Mouse (Mus musculus): ENCODE measurements around the gene 0610040J01Rik. TPM values are rescaled to one million over a fixed set of nuclear protein-coding genes. Genes with fewer than 3 reads are reported as not detected.

Gene 0610040J01Rik
- polyA plus RNA-seq, 1 experiment from 2014 or later = 11.8 TPM

DNA sequence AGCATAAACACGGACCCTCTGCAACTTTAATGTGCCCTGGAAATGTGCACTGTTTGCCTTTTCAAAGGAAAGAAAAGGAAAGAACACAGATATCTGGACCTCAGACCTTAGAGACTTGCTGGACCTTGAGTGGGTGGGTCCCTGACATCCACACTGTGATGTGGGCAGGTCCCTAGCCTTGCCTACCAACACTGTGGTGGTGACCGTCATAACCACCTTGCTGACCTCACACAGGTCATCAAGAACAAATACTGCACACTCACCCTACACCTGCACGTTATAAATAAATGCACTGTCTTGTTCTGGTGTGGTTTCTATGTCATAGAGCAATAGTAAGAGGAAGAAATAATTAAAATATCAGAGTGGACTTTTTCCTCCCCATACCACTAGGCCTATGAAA lies 91.2 kb downstream of the 0610040J01Rik start:
- Histone ChIP-seq H3K4me3 (ENCODE audit: low read depth, low read length) (no peak overlapping the region), H3K27ac (ENCODE audit: low read depth, low read length) (no peak overlapping the region), H3K4me2 (no peak overlapping the region), H3K36me3 (ENCODE audit: control insufficient read depth, insufficient read depth, low read length) (no peaks in the 10 kb centered on the region), H3K4me1 (replicated peaks; ENCODE audit: control insufficient read depth, insufficient read depth, low read length) (no peaks in the 10 kb centered on the region), H3K9me3 (ENCODE audit: control insufficient read depth, low read length) (no peaks in the 10 kb centered on the region), H3K27me3 (replicated peaks; ENCODE audit: control insufficient read depth, insufficient read depth, low read length) (no peaks in the 10 kb centered on the region), H3K9ac (ENCODE audit: low read depth, low read length) (no peak overlapping the region)
- DNase-seq (ENCODE audit: low spot score) (no peak), ATAC-seq (replicated peaks; ENCODE audit: low FRiP score) (no peak)
- WGBS = 67% methylated on average over 3 of the region's 3 CpGs

DNA sequence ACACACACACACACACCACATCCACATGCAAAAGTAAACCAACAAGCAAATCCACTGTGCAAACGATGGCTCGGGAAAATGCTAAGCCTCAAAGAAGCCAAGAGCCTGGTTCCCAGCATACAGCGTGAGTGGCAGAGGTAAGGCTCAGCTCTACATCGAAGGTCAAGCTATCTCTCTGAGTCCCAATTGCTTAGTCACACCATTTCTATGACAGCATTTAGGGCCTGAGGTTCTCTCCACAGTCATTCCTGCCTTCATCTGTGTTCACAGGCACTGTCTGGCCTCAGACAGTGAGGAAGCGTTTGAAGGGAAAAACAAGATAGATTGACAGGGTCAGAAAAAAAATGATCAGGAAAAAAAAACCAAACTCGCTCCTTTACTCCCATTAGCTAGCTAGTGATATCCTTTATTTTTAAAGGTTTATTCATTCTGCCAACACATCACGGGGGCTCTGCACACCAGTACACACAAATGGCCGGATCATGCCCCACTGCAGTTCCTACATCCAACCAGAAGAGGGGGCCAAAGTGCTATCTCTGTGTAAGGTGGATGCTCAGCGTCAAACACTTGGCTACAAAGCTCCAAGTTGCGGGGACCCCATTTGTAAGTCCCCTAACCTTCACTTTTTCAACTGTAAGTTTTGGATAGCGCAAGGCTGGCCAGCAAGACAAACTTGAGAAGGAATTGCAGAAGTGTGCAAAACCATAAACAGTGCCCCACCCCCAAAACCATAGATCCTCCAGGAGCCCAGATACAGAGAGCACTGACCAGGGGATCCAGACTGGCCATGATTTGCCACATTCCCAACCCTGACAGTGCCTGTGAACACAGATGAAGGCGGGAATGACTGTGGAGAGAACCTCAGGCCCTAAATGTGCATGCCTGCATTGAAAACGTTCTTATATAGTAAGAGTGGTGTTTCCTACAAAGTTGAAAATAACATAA lies 94.3 kb downstream of the 0610040J01Rik start:
- no peak overlapping the region for H3K4me3 ChIP-seq (ENCODE audit: low read depth, low read length)
- no peaks in the 10 kb centered on the region for H3K36me3 ChIP-seq (ENCODE audit: control insufficient read depth, insufficient read depth, low read length)
- DNase-seq (ENCODE audit: low spot score) = peak; percentile 75
- no peak overlapping the region for H3K27ac ChIP-seq (ENCODE audit: low read depth, low read length)
- H3K27me3 ChIP-seq (replicated peaks; ENCODE audit: control insufficient read depth, insufficient read depth, low read length) = no peaks in the 10 kb centered on the region
- H3K4me1 ChIP-seq (replicated peaks; ENCODE audit: control insufficient read depth, insufficient read depth, low read length) = no peaks in the 10 kb centered on the region
- ATAC-seq (replicated peaks; ENCODE audit: low FRiP score) = peak; percentile 65; the same call in 1 of the 2 replicates
- H3K9ac ChIP-seq (ENCODE audit: low read depth, low read length) = no peak overlapping the region
- no peaks in the 10 kb centered on the region for H3K9me3 ChIP-seq (ENCODE audit: control insufficient read depth, low read length)
- WGBS = 41% methylated on average over 13 of the region's 13 CpGs
- H3K4me2 ChIP-seq = no peak overlapping the region

DNA sequence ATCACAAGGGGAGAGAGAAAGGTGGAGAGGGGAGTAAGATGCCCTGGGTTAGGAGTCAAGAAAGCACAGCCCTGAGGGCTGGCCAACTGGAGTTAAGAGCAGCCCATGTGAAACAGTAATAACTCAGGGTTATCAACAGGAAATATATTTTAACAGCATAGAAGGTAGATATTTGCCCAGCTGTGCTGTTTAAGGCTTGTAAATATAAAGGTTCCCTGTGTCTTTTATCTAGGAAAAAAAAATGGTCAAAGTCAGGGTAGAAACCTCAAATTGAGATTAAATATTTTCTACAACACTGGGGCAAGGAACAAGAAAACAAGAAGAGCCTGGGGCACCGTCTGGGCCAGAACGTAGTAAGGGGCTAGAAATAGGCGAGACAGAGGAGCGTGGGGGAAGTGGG lies 95.3 kb downstream of the 0610040J01Rik start:
- H3K27me3 ChIP-seq (replicated peaks; ENCODE audit: control insufficient read depth, insufficient read depth, low read length) = no peaks in the 10 kb centered on the region
- ATAC-seq (replicated peaks; ENCODE audit: low FRiP score) (no peak), DNase-seq (ENCODE audit: low spot score) (no peak)
- H3K9me3 ChIP-seq (ENCODE audit: control insufficient read depth, low read length) = no peaks in the 10 kb centered on the region
- H3K4me2 ChIP-seq = no peak overlapping the region
- H3K4me1 ChIP-seq (replicated peaks; ENCODE audit: control insufficient read depth, insufficient read depth, low read length) = no peaks in the 10 kb centered on the region
- 62% methylated on average over 4 of the region's 4 CpGs for WGBS
- no peaks in the 10 kb centered on the region for H3K36me3 ChIP-seq (ENCODE audit: control insufficient read depth, insufficient read depth, low read length)
- no peak overlapping the region for H3K9ac ChIP-seq (ENCODE audit: low read depth, low read length)
- no peak overlapping the region for H3K4me3 ChIP-seq (ENCODE audit: low read depth, low read length)
- H3K27ac ChIP-seq (ENCODE audit: low read depth, low read length) = no peak overlapping the region

DNA sequence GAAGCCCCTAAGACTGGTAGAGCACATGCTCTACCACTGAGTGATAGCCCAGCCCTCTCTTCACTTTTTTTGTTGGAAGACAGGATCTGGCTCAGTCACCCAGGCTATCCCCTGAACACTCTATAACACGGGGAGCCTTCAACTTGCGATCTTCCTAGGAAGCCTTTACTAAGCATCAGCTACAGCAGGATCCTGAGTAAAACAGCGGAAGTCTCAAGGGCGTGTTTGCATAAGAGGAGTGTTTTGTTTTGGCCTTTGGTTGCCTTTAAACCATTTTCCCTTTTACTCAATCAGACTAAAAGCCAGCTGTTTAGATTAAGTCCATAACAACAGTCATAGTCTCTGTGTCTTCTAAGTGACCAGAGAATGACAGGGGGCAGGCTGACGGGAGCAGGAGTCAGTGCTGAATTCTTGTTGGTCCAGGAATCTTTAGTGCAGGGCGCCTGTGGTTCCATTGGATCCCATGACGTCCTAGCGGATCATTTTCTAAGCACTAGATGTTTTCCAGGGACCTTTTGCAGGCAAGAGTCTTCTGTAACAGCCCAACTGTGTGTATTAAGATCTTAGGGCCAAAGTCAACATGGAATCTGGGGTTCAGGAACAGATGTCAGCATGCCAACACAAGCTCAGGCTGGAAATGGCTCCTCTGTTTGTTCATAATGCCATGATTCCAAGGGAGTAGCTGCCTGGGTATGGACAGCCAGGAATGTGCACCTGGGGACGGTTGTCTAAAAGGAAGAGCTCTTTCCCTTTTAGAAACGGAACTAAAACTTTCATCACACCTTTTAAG lies 98.2 kb downstream of the 0610040J01Rik start:
- H3K36me3 ChIP-seq (ENCODE audit: control insufficient read depth, insufficient read depth, low read length) = no peaks in the 10 kb centered on the region
- no peaks in the 10 kb centered on the region for H3K9me3 ChIP-seq (ENCODE audit: control insufficient read depth, low read length)
- ATAC-seq (replicated peaks; ENCODE audit: low FRiP score) = no peak
- H3K4me3 ChIP-seq (ENCODE audit: low read depth, low read length) = no peak overlapping the region
- H3K4me2 ChIP-seq = no peak overlapping the region
- no peaks in the 10 kb centered on the region for H3K4me1 ChIP-seq (replicated peaks; ENCODE audit: control insufficient read depth, insufficient read depth, low read length)
- no peak overlapping the region for H3K9ac ChIP-seq (ENCODE audit: low read depth, low read length)
- 83% methylated on average over 10 of the region's 10 CpGs for WGBS
- no peak for DNase-seq (ENCODE audit: low spot score)
- no peak overlapping the region for H3K27ac ChIP-seq (ENCODE audit: low read depth, low read length)
- no peaks in the 10 kb centered on the region for H3K27me3 ChIP-seq (replicated peaks; ENCODE audit: control insufficient read depth, insufficient read depth, low read length)

DNA sequence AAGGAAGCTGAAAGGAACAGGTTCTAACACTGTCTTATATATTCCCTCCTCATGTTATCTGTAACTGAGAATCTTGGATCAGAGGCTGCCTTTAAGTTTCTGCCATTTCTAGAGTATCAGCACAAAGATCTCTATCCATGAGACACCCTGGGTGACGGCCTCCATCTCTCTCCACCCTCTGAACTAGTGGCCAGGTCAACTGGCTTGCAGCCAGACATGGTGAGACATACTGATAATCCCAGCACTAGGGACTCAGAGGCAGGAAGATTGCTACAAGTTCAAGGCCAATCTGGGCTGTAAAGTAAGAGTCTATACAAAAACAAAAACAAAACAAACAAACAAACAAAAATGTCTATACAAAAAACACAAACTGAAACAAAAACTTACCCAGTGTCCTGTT lies 102.7 kb downstream of the 0610040J01Rik start:
- 61% methylated on average over 1 of the region's 1 CpGs for WGBS
- Histone ChIP-seq H3K9me3 (ENCODE audit: control insufficient read depth, low read length) (no peaks in the 10 kb centered on the region), H3K27ac (ENCODE audit: low read depth, low read length) (no peak overlapping the region), H3K9ac (ENCODE audit: low read depth, low read length) (no peak overlapping the region), H3K4me1 (replicated peaks; ENCODE audit: control insufficient read depth, insufficient read depth, low read length) (no peaks in the 10 kb centered on the region), H3K4me3 (ENCODE audit: low read depth, low read length) (no peak overlapping the region), H3K4me2 (no peak overlapping the region), H3K27me3 (replicated peaks; ENCODE audit: control insufficient read depth, insufficient read depth, low read length) (no peaks in the 10 kb centered on the region), H3K36me3 (ENCODE audit: control insufficient read depth, insufficient read depth, low read length) (no peaks in the 10 kb centered on the region)
- no peak for ATAC-seq (replicated peaks; ENCODE audit: low FRiP score)
- DNase-seq (ENCODE audit: low spot score) = no peak

DNA sequence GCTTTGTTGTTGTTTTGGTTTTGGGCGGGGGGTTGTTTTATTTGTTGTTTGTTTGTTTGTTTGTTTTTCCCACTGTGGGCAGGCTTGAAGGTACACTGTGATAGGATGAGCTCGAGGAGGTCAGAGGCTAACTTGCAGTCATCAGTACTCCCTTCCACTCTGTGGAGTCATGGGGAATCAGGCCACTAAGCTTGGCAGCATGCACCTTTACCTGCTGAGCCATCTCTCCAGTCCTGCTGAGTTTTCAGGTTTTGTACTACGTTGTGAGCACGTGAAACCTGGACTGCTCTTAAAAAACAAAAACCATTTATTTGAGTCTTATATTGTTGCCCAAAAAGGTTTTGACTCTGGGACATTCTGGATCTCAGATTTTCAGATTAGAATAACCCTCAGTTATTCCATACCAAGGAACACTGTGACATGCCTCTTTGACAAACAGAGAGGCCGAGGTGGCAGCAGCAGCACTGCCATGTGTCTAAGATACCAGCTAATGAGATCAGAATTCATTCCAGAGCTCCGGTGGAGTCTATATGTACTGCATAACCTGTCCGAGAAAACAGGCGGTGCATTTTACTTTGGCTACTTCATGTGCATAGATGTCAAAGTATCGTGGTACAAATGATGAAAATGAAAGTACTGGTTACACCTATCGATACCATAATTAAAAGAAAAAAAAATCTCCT lies 104.4 kb downstream of the 0610040J01Rik start:
- WGBS = 86% methylated on average over 10 of the region's 10 CpGs
- Histone ChIP-seq H3K27me3 (replicated peaks; ENCODE audit: control insufficient read depth, insufficient read depth, low read length) (no peaks in the 10 kb centered on the region), H3K4me1 (replicated peaks; ENCODE audit: control insufficient read depth, insufficient read depth, low read length) (no peaks in the 10 kb centered on the region), H3K27ac (ENCODE audit: low read depth, low read length) (no peak overlapping the region), H3K4me3 (ENCODE audit: low read depth, low read length) (no peak overlapping the region), H3K9ac (ENCODE audit: low read depth, low read length) (no peak overlapping the region), H3K36me3 (ENCODE audit: control insufficient read depth, insufficient read depth, low read length) (no peaks in the 10 kb centered on the region), H3K4me2 (no peak overlapping the region), H3K9me3 (ENCODE audit: control insufficient read depth, low read length) (no peaks in the 10 kb centered on the region)
- no peak for ATAC-seq (replicated peaks; ENCODE audit: low FRiP score)
- DNase-seq (ENCODE audit: low spot score) = no peak

DNA sequence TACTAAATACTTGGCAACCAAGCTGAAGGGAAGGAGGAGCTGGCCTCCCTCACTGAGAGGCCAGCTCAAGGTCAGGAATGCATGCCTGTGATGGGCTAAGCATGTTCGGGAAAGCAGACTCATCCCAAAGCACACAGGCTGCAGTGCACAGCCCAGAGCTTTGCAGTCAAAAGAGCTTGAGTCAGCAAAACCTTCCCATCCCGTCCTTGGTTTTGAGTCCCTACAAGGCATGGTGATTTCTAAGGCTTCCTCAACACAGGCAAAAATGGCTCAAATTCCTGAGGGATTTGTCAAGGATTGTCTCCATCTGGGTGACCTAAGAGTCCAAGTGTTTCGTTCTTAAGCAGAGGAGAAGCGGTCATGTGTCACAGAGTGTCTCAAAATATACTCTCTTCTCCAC lies 106.0 kb downstream of the 0610040J01Rik start:
- H3K9me3 ChIP-seq (ENCODE audit: control insufficient read depth, low read length) = no peaks in the 10 kb centered on the region
- no peak overlapping the region for H3K4me2 ChIP-seq
- DNase-seq (ENCODE audit: low spot score) (no peak), ATAC-seq (replicated peaks; ENCODE audit: low FRiP score) (no peak)
- no peaks in the 10 kb centered on the region for H3K36me3 ChIP-seq (ENCODE audit: control insufficient read depth, insufficient read depth, low read length)
- H3K4me3 ChIP-seq (ENCODE audit: low read depth, low read length) = no peak overlapping the region
- H3K4me1 ChIP-seq (replicated peaks; ENCODE audit: control insufficient read depth, insufficient read depth, low read length) = no peaks in the 10 kb centered on the region
- H3K27me3 ChIP-seq (replicated peaks; ENCODE audit: control insufficient read depth, insufficient read depth, low read length) = no peaks in the 10 kb centered on the region
- WGBS = 68% methylated on average over 4 of the region's 4 CpGs
- H3K27ac ChIP-seq (ENCODE audit: low read depth, low read length) = no peak overlapping the region
- H3K9ac ChIP-seq (ENCODE audit: low read depth, low read length) = no peak overlapping the region

DNA sequence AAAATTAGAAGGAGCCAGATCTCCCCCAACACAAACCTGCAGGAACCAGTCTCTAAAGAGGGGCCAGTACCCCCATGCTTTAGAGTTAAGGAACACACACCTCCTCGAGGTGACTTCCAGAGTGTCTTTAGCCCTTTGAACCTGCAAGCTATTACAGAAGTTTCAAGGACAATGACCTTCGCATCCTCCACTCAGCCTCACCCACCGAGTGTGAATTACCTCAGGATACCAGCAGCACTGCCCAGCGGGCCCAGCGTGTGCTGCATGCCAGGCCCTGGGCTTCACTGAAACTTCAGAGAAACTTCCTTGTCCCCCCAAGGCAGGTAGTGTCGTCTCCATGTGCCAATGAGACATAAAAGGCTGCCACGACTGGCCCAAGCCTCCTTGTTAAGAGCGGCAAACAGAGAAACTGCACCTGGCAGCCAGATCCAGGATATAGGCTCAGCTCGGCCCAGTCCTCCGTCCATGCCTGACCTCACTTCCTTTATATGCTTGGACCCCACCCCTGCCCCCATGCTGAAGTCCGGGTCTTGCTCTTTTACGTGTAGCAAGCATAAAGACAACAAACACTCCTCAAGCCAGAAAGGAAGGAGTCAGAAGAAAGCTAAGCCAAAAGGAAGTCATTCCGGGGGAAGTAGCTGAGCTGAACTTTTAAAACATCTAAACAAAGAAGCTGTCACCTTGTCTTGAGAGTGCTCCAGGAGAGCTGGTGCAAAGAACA lies 111.3 kb downstream of the 0610040J01Rik start:
- H3K9me3 ChIP-seq (ENCODE audit: control insufficient read depth, low read length) = no peaks in the 10 kb centered on the region
- DNase-seq (ENCODE audit: low spot score) (no peak), ATAC-seq (replicated peaks; ENCODE audit: low FRiP score) (no peak)
- no peak overlapping the region for H3K4me3 ChIP-seq (ENCODE audit: low read depth, low read length)
- 77% methylated on average over 13 of the region's 13 CpGs for WGBS
- peaks cover 2% of the 10 kb centered on the region; the same call in 1 of the 2 replicates for H3K4me1 ChIP-seq (replicated peaks; ENCODE audit: control insufficient read depth, insufficient read depth, low read length)
- no peak overlapping the region for H3K4me2 ChIP-seq
- no peaks in the 10 kb centered on the region for H3K27me3 ChIP-seq (replicated peaks; ENCODE audit: control insufficient read depth, insufficient read depth, low read length)
- no peak overlapping the region for H3K9ac ChIP-seq (ENCODE audit: low read depth, low read length)
- no peak overlapping the region for H3K27ac ChIP-seq (ENCODE audit: low read depth, low read length)
- peaks cover 3% of the 10 kb centered on the region; the same call in 1 of the 2 replicates for H3K36me3 ChIP-seq (ENCODE audit: control insufficient read depth, insufficient read depth, low read length)

Data from liver, embryonic 11.5 days (tissue).